Mouse (Mus musculus) ES-Bruce4 (cell line): Measurements from ENCODE around the gene Mex3a.

Experiments
- CTCF ChIP-seq: IDR thresholded peaks from one replicate; pipeline ENCODE4 v1.8.1; 2011; ENCODE audit warnings: low read depth, low read length
- EP300 ChIP-seq: IDR thresholded peaks from 2 replicates; pipeline ENCODE4 v1.6.1; 2011; ENCODE audit warnings: low read depth, low read length; ENCODE audit not compliant: insufficient read depth
- POLR2A ChIP-seq: IDR thresholded peaks from one replicate; pipeline ENCODE4 v1.8.1; 2011; ENCODE audit warnings: low read length; ENCODE audit not compliant: insufficient read depth

DNA sequence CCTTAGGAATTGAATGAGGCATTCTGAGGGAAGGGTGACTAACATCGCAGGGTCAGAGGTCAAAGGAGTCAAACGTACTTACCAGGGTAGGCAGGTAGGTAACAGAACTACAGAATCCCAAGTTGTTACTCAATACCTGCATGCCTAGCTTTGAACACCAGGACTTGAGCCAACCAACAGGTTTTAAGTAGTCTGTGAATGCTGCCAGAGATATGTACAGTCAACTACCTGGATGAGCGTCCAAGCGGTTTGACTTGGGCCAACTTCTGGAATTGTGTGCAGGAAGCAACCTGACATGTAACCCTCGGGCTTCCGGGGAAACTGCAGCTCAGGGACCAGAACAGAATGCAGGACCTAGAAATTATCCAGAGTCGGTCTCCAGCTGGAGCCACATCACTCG, 9.2 kb upstream of the Mex3a start:
- TF ChIP-seq POLR2A (no peak), CTCF (no peak), EP300 (no peak)
